ENCODE assay signal across 19 mouse cellular contexts in genomic region chr13:64117442-64117841, GRCm38 (mm10). TPM values are rescaled to one million over a fixed set of nuclear protein-coding genes. Genes with fewer than 3 reads are reported as not detected.
DNase-seq lines count a peak whose midpoint lies in the region; ATAC-seq and TF ChIP-seq lines count a peak whose summit lies in the region.
"Had no signal": no experiment of that assay in that cellular context is flagged by ENCODE, and none has a peak within 500 bp of the region (broad histone marks: within the 10 kb centered on the region; RNA-seq: fewer than 3 reads in every experiment).

No protein-coding gene starts in this region.

- no peak overlapping the region for H3K4me2 ChIP-seq in liver, embryonic 14.5 days (ENCODE audit: low read depth)
- H3K4me2 ChIP-seq in liver, embryonic 12.5 days: no peak overlapping the region
- H3K4me2 ChIP-seq: liver, embryonic 15.5 days had no signal

- intact Hi-C loops in gastrocnemius, adult 2 months (cut with DNase I): no loop called here
- intact Hi-C loops in left cerebral cortex, postnatal 14 days (cut with DNase I): no loop called here

- no peak overlapping the region for H3K9ac ChIP-seq in liver, embryonic 14.5 days (replicated peaks)
- no peak overlapping the region for H3K9ac ChIP-seq in liver, embryonic 12.5 days
- H3K9ac ChIP-seq: liver, embryonic 15.5 days had no signal

- H3K27me3 ChIP-seq in liver, embryonic 14.5 days (ENCODE audit: control insufficient read depth, insufficient read depth, low read length): no peaks in the 10 kb centered on the region
- no peaks in the 10 kb centered on the region for H3K27me3 ChIP-seq in liver, embryonic 12.5 days (replicated peaks)
- H3K27me3 ChIP-seq: liver, embryonic 15.5 days had no signal

- H3K9me3 ChIP-seq in liver, embryonic 14.5 days (ENCODE audit: control insufficient read depth, low read length): no peaks in the 10 kb centered on the region
- H3K9me3 ChIP-seq in liver, embryonic 12.5 days (replicated peaks): no peaks in the 10 kb centered on the region
- H3K9me3 ChIP-seq: liver, embryonic 15.5 days had no signal

- no peaks in the 10 kb centered on the region for H3K4me1 ChIP-seq in liver, embryonic 14.5 days (replicated peaks; ENCODE audit: control insufficient read depth in 2 of 2, insufficient read depth in 2 of 2, low read length in 1 of 2)
- peaks cover 3% of the 10 kb centered on the region; the same call in 1 of the 2 replicates for H3K4me1 ChIP-seq in liver, embryonic 12.5 days
- H3K4me1 ChIP-seq: liver, embryonic 15.5 days had no signal

- 23% methylated on average over 2 of the region's 2 CpGs for whole genome bisulfite sequencing in liver, embryonic 14.5 days (ENCODE audit: insufficient replicate concordance)
- WGBS in liver, embryonic 12.5 days (ENCODE audit: insufficient replicate concordance): 35% methylated on average over 2 of the region's 2 CpGs

- no peaks in the 10 kb centered on the region for H3K36me3 ChIP-seq in liver, embryonic 14.5 days (replicated peaks; ENCODE audit: control insufficient read depth, insufficient read depth, low read depth)
- H3K36me3 ChIP-seq in liver, embryonic 12.5 days: no peaks in the 10 kb centered on the region

- no peak for TF ChIP-seq EP300 in liver, embryonic 14.5 days (IDR thresholded peaks at IDR 0.05; ENCODE audit: low read depth)

- H3K27ac ChIP-seq in gastrocnemius, adult 2 months: no peak overlapping the region
- H3K27ac ChIP-seq in liver, embryonic 14.5 days: no peak overlapping the region
- no peak overlapping the region for H3K27ac ChIP-seq in liver, embryonic 12.5 days
- H3K27ac ChIP-seq: liver, embryonic 15.5 days had no signal

- TF ChIP-seq CTCF in gastrocnemius, adult 2 months (IDR thresholded peaks at IDR 0.05): peak; percentile 28; the same call in 1 of the 2 replicates
- TF ChIP-seq CTCF in liver, embryonic 14.5 days (IDR thresholded peaks at IDR 0.05; ENCODE audit: low read depth): peak; percentile 48

- H3K4me3 ChIP-seq in gastrocnemius, adult 2 months: no peak overlapping the region
- H3K4me3 ChIP-seq in liver, embryonic 14.5 days (ENCODE audit: insufficient read depth in 1 of 2, low read depth in 2 of 2, low read length in 2 of 2): no peak overlapping the region
- no peak overlapping the region for H3K4me3 ChIP-seq in liver, embryonic 12.5 days
- H3K4me3 ChIP-seq: liver, embryonic 15.5 days; myocyte had no signal

- no peak for DNase-seq in gastrocnemius, adult 2 months
- no peak for DNase-seq in gastrocnemius, postnatal 10 days
- no peak for DNase-seq in liver, embryonic 14.5 days (ENCODE audit: low read depth in 3 of 3, low spot score in 3 of 3)
- peak; percentile 51 for DNase-seq in CD4-positive helper T cell, adult 2 months (ENCODE audit: low read depth, low spot score)
- peak; percentile 42 for DNase-seq in ZHBTc4 (ENCODE audit: low read depth, low spot score)
- no peak for DNase-seq in natural killer cell, adult 2 months (ENCODE audit: low spot score in 2 of 2)
- no peak for DNase-seq in left cerebral cortex, postnatal 14 days (ENCODE audit: low spot score in 2 of 2)
- DNase-seq: cerebellum, adult 11-12 months; gastrocnemius, postnatal 36 days; kidney, postnatal 36 days; spleen, adult 18-20 months; thymus, adult 18-20 months had no signal

- ATAC-seq in liver, embryonic 14.5 days (ENCODE audit: insufficient read depth): no peak
- ATAC-seq in liver, embryonic 12.5 days: no peak
- ATAC-seq: hindbrain, embryonic 16.5 days had no signal

RNA-seq across cellular contexts. Expression of gene Slc35d2, which starts 11.7 kb away (rescaled TPM):
- total RNA-seq in gastrocnemius, adult 2 months (2021): under 1 TPM; 0.84 to 0.89 TPM
- total RNA-seq in gastrocnemius, postnatal 10 days (2021): 1 to 10 TPM; 1.3 to 1.8 TPM
- 3.3 and 3.7 TPM in 2 replicates for polyA plus RNA-seq in liver, embryonic 14.5 days (2012; rRNA removed)
- polyA plus RNA-seq in liver, embryonic 14.5 days (2014; fragmentation: Nextera tagmentation; extraction: Ambion mirVana): 6.7 and 7.2 TPM in 2 replicates
- polyA plus RNA-seq in liver, embryonic 12.5 days (2016; fragmentation: Nextera tagmentation; extraction: Ambion mirVana): 3.0 and 3.6 TPM in 2 replicates
- 1 to 10 TPM in 1 of 2 experiments, under 1 TPM in 1; 0.90 to 1.9 TPM for total RNA-seq in left cerebral cortex, postnatal 14 days (2021)

RNA-seq across cellular contexts. Expression of gene Hsd17b3, which starts 28.4 kb away (rescaled TPM):
- total RNA-seq in gastrocnemius, adult 2 months (2021): not detected
- total RNA-seq in gastrocnemius, postnatal 10 days (2021): not detected
- not detected in 2 replicates for polyA plus RNA-seq in liver, embryonic 14.5 days (2012; rRNA removed)
- polyA plus RNA-seq in liver, embryonic 14.5 days (2014; fragmentation: Nextera tagmentation; extraction: Ambion mirVana): not detected in 2 replicates
- not detected in 2 replicates for polyA plus RNA-seq in liver, embryonic 12.5 days (2016; fragmentation: Nextera tagmentation; extraction: Ambion mirVana)
- not detected for total RNA-seq in left cerebral cortex, postnatal 14 days (2021)
- total RNA-seq: gastrocnemius, postnatal 36 days; megakaryocyte-erythroid progenitor cell, adult 5-6 weeks had no signal
- polyA plus RNA-seq: cortical plate, adult 2 months; heart, embryonic 16.5 days; hindbrain, embryonic 16.5 days; liver, embryonic 15.5 days; myocyte had no signal

RNA-seq across cellular contexts. Expression of gene Zfp367, which starts 35.6 kb away (rescaled TPM):
- total RNA-seq in gastrocnemius, adult 2 months (2021): 10 to 100 TPM; 19.1 to 23.8 TPM
- total RNA-seq in gastrocnemius, postnatal 10 days (2021): 10 to 100 TPM in 1 of 2 experiments, 1 to 10 TPM in 1; 9.8 to 12.5 TPM
- polyA plus RNA-seq in liver, embryonic 14.5 days (2012; rRNA removed): 11.7 and 15.2 TPM in 2 replicates
- polyA plus RNA-seq in liver, embryonic 14.5 days (2014; fragmentation: Nextera tagmentation; extraction: Ambion mirVana): 23.5 and 26.5 TPM in 2 replicates
- polyA plus RNA-seq in liver, embryonic 12.5 days (2016; fragmentation: Nextera tagmentation; extraction: Ambion mirVana): 26.1 and 27.2 TPM in 2 replicates
- 10 to 100 TPM; 13.4 to 14.4 TPM for total RNA-seq in left cerebral cortex, postnatal 14 days (2021)

RNA-seq across cellular contexts. Expression of gene Habp4, which starts 44.2 kb away (rescaled TPM):
- total RNA-seq in gastrocnemius, adult 2 months (2021): 10 to 100 TPM; 22.2 to 24.8 TPM
- total RNA-seq in gastrocnemius, postnatal 10 days (2021): 10 to 100 TPM; 22.9 to 25.5 TPM
- polyA plus RNA-seq in liver, embryonic 14.5 days (2012; rRNA removed): 6.4 and 10.3 TPM in 2 replicates
- polyA plus RNA-seq in liver, embryonic 14.5 days (2014; fragmentation: Nextera tagmentation; extraction: Ambion mirVana): 7.7 and 9.7 TPM in 2 replicates
- 14.0 TPM in 2 replicates for polyA plus RNA-seq in liver, embryonic 12.5 days (2016; fragmentation: Nextera tagmentation; extraction: Ambion mirVana)
- total RNA-seq in left cerebral cortex, postnatal 14 days (2021): 100 to 1,000 TPM; 158 to 167 TPM

Comparison
In these comparisons a context has a peak if more than half of its experiments do, and no peak if none do; other contexts are left out.
1. DNase-seq: peak in CD4-positive helper T cell, adult 2 months (single experiment) and ZHBTc4 (single experiment); none in gastrocnemius, adult 2 months (single experiment), gastrocnemius, postnatal 10 days (single experiment), liver, embryonic 14.5 days (0 of 3), natural killer cell, adult 2 months (0 of 2) and left cerebral cortex, postnatal 14 days (0 of 2).